Mouse (Mus musculus): ENCODE results near the gene Cabp7. TPM values are rescaled to one million over a fixed set of nuclear protein-coding genes. Genes with fewer than 3 reads are reported as not detected.
A peak's percentile ranks its signal among the peaks of the same experiment; 100 is the strongest.
"Not testable (repeated sequence)": the region's sequence is repeated elsewhere in the genome, so short reads cannot be mapped to it uniquely, and the experiment has no call there.

The Cabp7 gene
- polyA plus RNA-seq, 1 experiment from 2014 or later, result 0.05 TPM

GRCm38 (mm10) chr11:4721728-4722127 lies 24.9 kb downstream of the Cabp7 start:
- Histone ChIP-seq H3K4me1 (replicated peaks) (peaks cover 13% of the 10 kb centered on the region), H3K36me3 (0 out of 2 replicates have a peak, but pooled peaks cover 4% of the 10 kb centered on the region), H3K27me3 (no peaks in the 10 kb centered on the region), H3K4me2 (no peak overlapping the region), H3K4me3 (no peak overlapping the region), H3K9ac (no peak overlapping the region), H3K9me3 (replicated peaks) (no peaks in the 10 kb centered on the region), H3K27ac (no peak overlapping the region)
- WGBS, result 76% methylated on average over 8 of the region's 8 CpGs
- ATAC-seq (replicated peaks; ENCODE audit: insufficient number of reproducible peaks, insufficient read depth, low FRiP score, low read depth), result no peak

GRCm38 (mm10) chr11:4720900-4721580 lies 25.5 kb downstream of the Cabp7 start:
- H3K4me2 ChIP-seq, result no peak overlapping the region
- no peaks in the 10 kb centered on the region for H3K27me3 ChIP-seq
- whole genome bisulfite sequencing, result 60% methylated on average over 7 of the region's 7 CpGs
- 0 out of 2 replicates have a peak, but pooled peaks cover 4% of the 10 kb centered on the region for H3K36me3 ChIP-seq
- no peak overlapping the region for H3K4me3 ChIP-seq
- peaks cover 13% of the 10 kb centered on the region for H3K4me1 ChIP-seq (replicated peaks)
- no peak for ATAC-seq (replicated peaks; ENCODE audit: insufficient number of reproducible peaks, insufficient read depth, low FRiP score, low read depth)
- no peak overlapping the region for H3K9ac ChIP-seq
- no peak overlapping the region for H3K27ac ChIP-seq
- H3K9me3 ChIP-seq (replicated peaks), result no peaks in the 10 kb centered on the region

- Histone ChIP-seq H3K4me1 (replicated peaks) (peaks cover 13% of the 10 kb centered on the region), H3K9ac (no peak overlapping the region), H3K27me3 (no peaks in the 10 kb centered on the region), H3K4me3 (no peak overlapping the region), H3K27ac (no peak overlapping the region), H3K36me3 (0 out of 2 replicates have a peak, but pooled peaks cover 4% of the 10 kb centered on the region), H3K9me3 (replicated peaks) (no peaks in the 10 kb centered on the region), H3K4me2 (no peak overlapping the region)
- no peak for ATAC-seq (replicated peaks; ENCODE audit: insufficient number of reproducible peaks, insufficient read depth, low FRiP score, low read depth)
- WGBS, result 66% methylated on average over 11 of the region's 11 CpGs
Measured at GRCm38 (mm10) chr11:4720393-4720792, 26.2 kb downstream of the Cabp7 start.

- no peaks in the 10 kb centered on the region for H3K9me3 ChIP-seq (replicated peaks)
- H3K27me3 ChIP-seq, result no peaks in the 10 kb centered on the region
- H3K9ac ChIP-seq, result no peak overlapping the region
- no peak overlapping the region for H3K4me2 ChIP-seq
- ATAC-seq (replicated peaks; ENCODE audit: insufficient number of reproducible peaks, insufficient read depth, low FRiP score, low read depth), result no peak
- H3K27ac ChIP-seq, result no peak overlapping the region
- H3K4me1 ChIP-seq (replicated peaks), result peaks cover 13% of the 10 kb centered on the region
- 88% methylated on average over 9 of the region's 9 CpGs for WGBS
- H3K4me3 ChIP-seq, result no peak overlapping the region
- H3K36me3 ChIP-seq, result 0 out of 2 replicates have a peak, but pooled peaks cover 4% of the 10 kb centered on the region
Measured at GRCm38 (mm10) chr11:4719961-4720360, 26.6 kb downstream of the Cabp7 start.

GRCm38 (mm10) chr11:4718548-4718947 lies 28.0 kb downstream of the Cabp7 start:
- no peak overlapping the region for H3K27ac ChIP-seq
- WGBS, result 52% methylated on average over 5 of the region's 5 CpGs
- peaks cover 13% of the 10 kb centered on the region for H3K4me1 ChIP-seq (replicated peaks)
- no peaks in the 10 kb centered on the region for H3K9me3 ChIP-seq (replicated peaks)
- peak; percentile 60; the same call in 1 of the 2 replicates for ATAC-seq (replicated peaks; ENCODE audit: insufficient number of reproducible peaks, insufficient read depth, low FRiP score, low read depth)
- no peak overlapping the region for H3K4me2 ChIP-seq
- H3K4me3 ChIP-seq, result no peak overlapping the region
- H3K27me3 ChIP-seq, result no peaks in the 10 kb centered on the region
- H3K9ac ChIP-seq, result no peak overlapping the region
- no peaks in the 10 kb centered on the region for H3K36me3 ChIP-seq

- no peaks in the 10 kb centered on the region for H3K9me3 ChIP-seq (replicated peaks)
- 83% methylated on average over 5 of the region's 5 CpGs for WGBS
Measured at GRCm38 (mm10) chr11:4716530-4717236, 29.9 kb downstream of the Cabp7 start.

GRCm38 (mm10) chr11:4715596-4715995 lies 31.0 kb downstream of the Cabp7 start:
- H3K27me3 ChIP-seq, result no peaks in the 10 kb centered on the region
- no peaks in the 10 kb centered on the region for H3K9me3 ChIP-seq (replicated peaks)
- no peak overlapping the region for H3K4me2 ChIP-seq
- H3K27ac ChIP-seq, result no peak overlapping the region
- peaks cover 13% of the 10 kb centered on the region for H3K4me1 ChIP-seq (replicated peaks)
- no peaks in the 10 kb centered on the region for H3K36me3 ChIP-seq
- H3K4me3 ChIP-seq, result no peak overlapping the region
- 68% methylated on average over 4 of the region's 4 CpGs for WGBS
- ATAC-seq (replicated peaks; ENCODE audit: insufficient number of reproducible peaks, insufficient read depth, low FRiP score, low read depth), result no peak
- no peak overlapping the region for H3K9ac ChIP-seq

More at GRCm38 (mm10) chr11:4716530-4717236, 29.9 kb downstream of the Cabp7 start:
- peaks cover 13% of the 10 kb centered on the region for H3K4me1 ChIP-seq (replicated peaks)
- H3K4me2 ChIP-seq, result no peak overlapping the region
- H3K9ac ChIP-seq, result no peak overlapping the region
- no peak for ATAC-seq (replicated peaks; ENCODE audit: insufficient number of reproducible peaks, insufficient read depth, low FRiP score, low read depth)
- no peaks in the 10 kb centered on the region for H3K36me3 ChIP-seq
- no peak overlapping the region for H3K27ac ChIP-seq
- H3K4me3 ChIP-seq, result no peak overlapping the region
- H3K27me3 ChIP-seq, result no peaks in the 10 kb centered on the region

- 80% methylated on average over 4 of the region's 4 CpGs for WGBS
- ATAC-seq (replicated peaks; ENCODE audit: insufficient number of reproducible peaks, insufficient read depth, low FRiP score, low read depth), result no peak
- no peaks in the 10 kb centered on the region for H3K9me3 ChIP-seq (replicated peaks)
Measured at GRCm38 (mm10) chr11:4714727-4715126, 31.9 kb downstream of the Cabp7 start.

GRCm38 (mm10) chr11:4712822-4713221 lies 33.8 kb downstream of the Cabp7 start:
- H3K4me3 ChIP-seq, result no peak overlapping the region
- no peaks in the 10 kb centered on the region for H3K9me3 ChIP-seq (replicated peaks)
- no peaks in the 10 kb centered on the region for H3K27me3 ChIP-seq
- no peak overlapping the region for H3K27ac ChIP-seq
- H3K36me3 ChIP-seq, result no peaks in the 10 kb centered on the region
- H3K4me2 ChIP-seq, result no peak overlapping the region
- peaks cover 3% of the 10 kb centered on the region; the same call in 1 of the 2 replicates for H3K4me1 ChIP-seq (replicated peaks)
- no peak overlapping the region for H3K9ac ChIP-seq
- ATAC-seq (replicated peaks; ENCODE audit: insufficient number of reproducible peaks, insufficient read depth, low FRiP score, low read depth), result no peak

More at GRCm38 (mm10) chr11:4714727-4715126, 31.9 kb downstream of the Cabp7 start:
- Histone ChIP-seq H3K4me2 (no peak overlapping the region), H3K36me3 (no peaks in the 10 kb centered on the region), H3K9ac (no peak overlapping the region), H3K4me3 (no peak overlapping the region), H3K27ac (no peak overlapping the region), H3K4me1 (replicated peaks) (peaks cover 12% of the 10 kb centered on the region), H3K27me3 (no peaks in the 10 kb centered on the region)

- not testable (repeated sequence) for H3K27ac ChIP-seq; H3K4me1 ChIP-seq (replicated peaks); ATAC-seq (replicated peaks; ENCODE audit: insufficient number of reproducible peaks, insufficient read depth, low FRiP score, low read depth); H3K36me3 ChIP-seq; H3K4me3 ChIP-seq; H3K9me3 ChIP-seq (replicated peaks); H3K27me3 ChIP-seq; H3K4me2 ChIP-seq; H3K9ac ChIP-seq
- 80% methylated on average over 4 of the region's 4 CpGs for WGBS
Measured at GRCm38 (mm10) chr11:4710188-4710587, 36.4 kb downstream of the Cabp7 start.

GRCm38 (mm10) chr11:4705178-4705577 lies 41.4 kb downstream of the Cabp7 start:
- Histone ChIP-seq H3K36me3 (peaks cover 24% of the 10 kb centered on the region), H3K9me3 (replicated peaks) (no peaks in the 10 kb centered on the region), H3K4me1 (replicated peaks) (peaks cover 19% of the 10 kb centered on the region), H3K27ac (peak overlapping the region; percentile 51), H3K4me3 (peak overlapping the region; percentile 79), H3K4me2 (peak overlapping the region; percentile 81), H3K9ac (peak overlapping the region; percentile 91), H3K27me3 (no peaks in the 10 kb centered on the region)
- 15% methylated on average over 4 of the region's 4 CpGs for whole genome bisulfite sequencing
- ATAC-seq (replicated peaks; ENCODE audit: insufficient number of reproducible peaks, insufficient read depth, low FRiP score, low read depth), result no peak
